Mouse (Mus musculus) hindbrain, embryonic 12.5 days (tissue): ENCODE results near the gene Srl. TPM values are rescaled to one million over a fixed set of nuclear protein-coding genes. Genes with fewer than 3 reads are reported as not detected.
"Not testable (repeated sequence)": the region's sequence is repeated elsewhere in the genome, so short reads cannot be mapped to it uniquely, and the experiment has no call there.

Experiments
- ATAC-seq: fragments of 200-750 bp; cut with Nextera tagmentation; 2 replicates; pipeline ENCODE4 v1.8.0; 2017; ENCODE audit warnings: moderate TSS enrichment; ENCODE audit not compliant: low FRiP score
- H3K27ac ChIP-seq: fragments of 300-500 bp; sonication (generic); 2 replicates; pipeline ENCODE4 v1.5.1; 2016; ENCODE audit warnings: mild to moderate bottlenecking
- H3K27me3 ChIP-seq: fragments of 300-500 bp; sonication (generic); 2 replicates; pipeline ENCODE4 v1.6.1; 2016; ENCODE audit warnings: mild to moderate bottlenecking
- H3K36me3 ChIP-seq: fragments of 300-500 bp; sonication (generic); 2 replicates; pipeline ENCODE4 v1.6.1; 2016; ENCODE audit warnings: mild to moderate bottlenecking
- H3K4me1 ChIP-seq: fragments of 300-500 bp; sonication (generic); 2 replicates; pipeline ENCODE4 v1.6.1; 2016
- H3K4me2 ChIP-seq: fragments of 300-500 bp; sonication (generic); replicated peaks from 2 replicates; pipeline ENCODE4 v1.6.1; 2016; ENCODE audit warnings: mild to moderate bottlenecking
- H3K4me3 ChIP-seq: fragments of 300-500 bp; sonication (generic); 2 replicates; pipeline ENCODE4 v1.5.1; 2016; ENCODE audit warnings: mild to moderate bottlenecking
- H3K9ac ChIP-seq: fragments of 300-500 bp; sonication (generic); 2 replicates; pipeline ENCODE4 v1.6.1; 2016; ENCODE audit warnings: mild to moderate bottlenecking, moderate library complexity
- H3K9me3 ChIP-seq: fragments of 300-500 bp; sonication (generic); replicated peaks from 2 replicates; pipeline ENCODE4 v1.6.1; 2016; ENCODE audit warnings: mild to moderate bottlenecking
- WGBS: fragments of 180-500 bp; shearing (Covaris S2); methylation state at CpG from one replicate; pipeline ENCODE4 v1.1.7; 2016; 5-methylcytosine and 5-hydroxymethylcytosine counted together
- polyA plus RNA-seq: library from polyadenylated mRNA; unstranded; fragments of >200 nt; fragmentation: Nextera tagmentation; extraction: Ambion mirVana; gene quantifications from 2 replicates; pipeline ENCODE4 v1.2.1, GENCODE M21; 2016

Gene Srl
- 25.8 and 36.5 TPM in 2 replicates for polyA plus RNA-seq

- peak; percentile 98 for ATAC-seq
- Histone ChIP-seq H3K4me2 (peak within 1 kb of the TSS; percentile 52), H3K27ac (peak within 1 kb of the TSS; percentile 50; the same call in 1 of the 2 replicates), H3K9ac (peak within 1 kb of the TSS; percentile 32), H3K27me3 (no peaks in the 10 kb centered on the region), H3K4me3 (peak within 1 kb of the TSS; percentile 43), H3K9me3 (no peaks in the 10 kb centered on the region), H3K36me3 (peaks cover 17% of the 10 kb centered on the region; the same call in 1 of the 2 replicates), H3K4me1 (peaks cover 11% of the 10 kb centered on the region; the same call in 1 of the 2 replicates)
- 2% methylated on average over 43 of the region's 43 CpGs for WGBS
Measured at GRCm38 (mm10) chr16:4541501-4542198, at the start of gene Srl. Srl (minus strand) TSS chr16:4541816.

- no peak overlapping the region for H3K9ac ChIP-seq
- no peak overlapping the region for H3K4me3 ChIP-seq
- H3K27me3 ChIP-seq: no peaks in the 10 kb centered on the region
- no peak overlapping the region for H3K4me2 ChIP-seq
- 95% methylated on average over 9 of the region's 9 CpGs for WGBS
- peaks cover 30% of the 10 kb centered on the region for H3K4me1 ChIP-seq
- no peak for ATAC-seq
- no peak overlapping the region for H3K27ac ChIP-seq
- H3K9me3 ChIP-seq: no peaks in the 10 kb centered on the region
- peaks cover 6% of the 10 kb centered on the region for H3K36me3 ChIP-seq
Measured at GRCm38 (mm10) chr16:4590236-4590635, 48.6 kb upstream of the Srl start.

GRCm38 (mm10) chr16:4587516-4588210 is 46.0 kb upstream of the Srl start:
- Histone ChIP-seq H3K4me3 (no peak overlapping the region), H3K27me3 (no peaks in the 10 kb centered on the region), H3K27ac (peak overlapping the region; percentile 86), H3K9ac (no peak overlapping the region), H3K9me3 (no peaks in the 10 kb centered on the region), H3K36me3 (peaks cover 6% of the 10 kb centered on the region), H3K4me1 (peaks cover 17% of the 10 kb centered on the region), H3K4me2 (no peak overlapping the region)
- 61% methylated on average over 5 of the region's 5 CpGs for WGBS
- no peak for ATAC-seq

- H3K27ac ChIP-seq: peak overlapping the region; percentile 86
- H3K9me3 ChIP-seq: no peaks in the 10 kb centered on the region
- peak overlapping the region; percentile 65 for H3K4me2 ChIP-seq
- peaks cover 6% of the 10 kb centered on the region for H3K36me3 ChIP-seq
- H3K4me1 ChIP-seq: peaks cover 13% of the 10 kb centered on the region
- H3K9ac ChIP-seq: peak overlapping the region; percentile 63
- ATAC-seq: peak; percentile 98
- under 1% methylated on average over 39 of the region's 43 CpGs for WGBS
- H3K4me3 ChIP-seq: peak overlapping the region; percentile 47
- H3K27me3 ChIP-seq: no peaks in the 10 kb centered on the region
Measured at GRCm38 (mm10) chr16:4586531-4587123, 45.0 kb upstream of the Srl start.

GRCm38 (mm10) chr16:4585642-4586530 is 44.3 kb upstream of the Srl start:
- peak; percentile 64 for ATAC-seq
- Histone ChIP-seq H3K27me3 (no peaks in the 10 kb centered on the region), H3K9ac (peak overlapping the region; percentile 63), H3K36me3 (peaks cover 6% of the 10 kb centered on the region), H3K4me1 (peaks cover 13% of the 10 kb centered on the region), H3K27ac (peak overlapping the region; percentile 86), H3K4me3 (peak overlapping the region; percentile 47), H3K4me2 (peak overlapping the region; percentile 65), H3K9me3 (no peaks in the 10 kb centered on the region)
- 6% methylated on average over 14 of the region's 14 CpGs for WGBS

GRCm38 (mm10) chr16:4584438-4584837 is 42.8 kb upstream of the Srl start:
- Histone ChIP-seq H3K4me2 (no peak overlapping the region), H3K4me3 (no peak overlapping the region), H3K27ac (no peak overlapping the region), H3K27me3 (no peaks in the 10 kb centered on the region), H3K4me1 (peaks cover 13% of the 10 kb centered on the region), H3K36me3 (no peaks in the 10 kb centered on the region), H3K9ac (no peak overlapping the region), H3K9me3 (no peaks in the 10 kb centered on the region)
- no peak for ATAC-seq
- WGBS: 83% methylated on average over 5 of the region's 5 CpGs

- peaks cover 13% of the 10 kb centered on the region for H3K4me1 ChIP-seq
- H3K4me3 ChIP-seq: no peak overlapping the region
- H3K27ac ChIP-seq: no peak overlapping the region
- no peaks in the 10 kb centered on the region for H3K9me3 ChIP-seq
- H3K9ac ChIP-seq: no peak overlapping the region
- 78% methylated on average over 3 of the region's 3 CpGs for WGBS
- H3K27me3 ChIP-seq: no peaks in the 10 kb centered on the region
- no peak overlapping the region for H3K4me2 ChIP-seq
- no peak for ATAC-seq
- no peaks in the 10 kb centered on the region for H3K36me3 ChIP-seq
Measured at GRCm38 (mm10) chr16:4583807-4584206, 42.2 kb upstream of the Srl start.

- H3K4me1 ChIP-seq, H3K9me3 ChIP-seq, H3K27ac ChIP-seq, H3K4me3 ChIP-seq, H3K27me3 ChIP-seq, H3K9ac ChIP-seq, H3K36me3 ChIP-seq, H3K4me2 ChIP-seq, ATAC-seq: not testable (repeated sequence)
- WGBS: 96% methylated on average over 3 of the region's 4 CpGs
Measured at GRCm38 (mm10) chr16:4581179-4581578, 39.6 kb upstream of the Srl start.

GRCm38 (mm10) chr16:4578630-4579029 is 37.0 kb upstream of the Srl start:
- WGBS: 78% methylated on average over 7 of the region's 7 CpGs
- no peak for ATAC-seq
- Histone ChIP-seq H3K9ac (no peak overlapping the region), H3K4me2 (no peak overlapping the region), H3K4me3 (no peak overlapping the region), H3K27me3 (no peaks in the 10 kb centered on the region), H3K36me3 (no peaks in the 10 kb centered on the region), H3K4me1 (no peaks in the 10 kb centered on the region), H3K9me3 (no peaks in the 10 kb centered on the region), H3K27ac (no peak overlapping the region)

GRCm38 (mm10) chr16:4576873-4577272 is 35.3 kb upstream of the Srl start:
- WGBS: 55% methylated on average over 2 of the region's 2 CpGs
- Histone ChIP-seq H3K4me1 (no peaks in the 10 kb centered on the region), H3K27me3 (no peaks in the 10 kb centered on the region), H3K27ac (no peak overlapping the region), H3K9me3 (no peaks in the 10 kb centered on the region), H3K4me3 (no peak overlapping the region), H3K4me2 (no peak overlapping the region), H3K36me3 (no peaks in the 10 kb centered on the region), H3K9ac (no peak overlapping the region)
- ATAC-seq: no peak

GRCm38 (mm10) chr16:4576038-4576437 is 34.4 kb upstream of the Srl start:
- no peaks in the 10 kb centered on the region for H3K36me3 ChIP-seq
- no peak for ATAC-seq
- H3K4me2 ChIP-seq: no peak overlapping the region
- peaks cover under 1% of the 10 kb centered on the region; the same call in 1 of the 2 replicates for H3K4me1 ChIP-seq
- H3K9me3 ChIP-seq: no peaks in the 10 kb centered on the region
- H3K27ac ChIP-seq: no peak overlapping the region
- WGBS: 46% methylated on average over 2 of the region's 2 CpGs
- no peak overlapping the region for H3K9ac ChIP-seq
- no peaks in the 10 kb centered on the region for H3K27me3 ChIP-seq
- no peak overlapping the region for H3K4me3 ChIP-seq

- peaks cover 5% of the 10 kb centered on the region for H3K4me1 ChIP-seq
- H3K36me3 ChIP-seq: no peaks in the 10 kb centered on the region
- WGBS: 52% methylated on average over 4 of the region's 4 CpGs
- H3K9me3 ChIP-seq: no peaks in the 10 kb centered on the region
- H3K27me3 ChIP-seq: no peaks in the 10 kb centered on the region
- no peak overlapping the region for H3K27ac ChIP-seq
- no peak overlapping the region for H3K4me3 ChIP-seq
- H3K9ac ChIP-seq: no peak overlapping the region; the same call in 1 of the 2 replicates
- no peak for ATAC-seq
- H3K4me2 ChIP-seq: no peak overlapping the region
Measured at GRCm38 (mm10) chr16:4570737-4571136, 29.1 kb upstream of the Srl start.
